Mouse (Mus musculus) heart, postnatal 0 days (tissue): ENCODE data around the gene Pfas.

Experiments used
- CTCF ChIP-seq: IDR thresholded peaks from 2 replicates; pipeline ENCODE4 v1.5.1; 2016; ENCODE audit warnings: antibody characterized with exemption, control low read depth, low read depth
- EP300 ChIP-seq: IDR thresholded peaks from 2 replicates; pipeline ENCODE4 v1.6.1; 2016; ENCODE audit warnings: antibody characterized with exemption, low read depth

GRCm38 (mm10) chr11:69028805-69029204 lies 20.5 kb upstream of the Pfas start:
- TF ChIP-seq CTCF: peak; percentile 23; the same call in 1 of the 2 replicates
- TF ChIP-seq EP300: no peak
